Mouse (Mus musculus): ENCODE measurements around the gene Tgm6. TPM values are rescaled to one million over a fixed set of nuclear protein-coding genes. Genes with fewer than 3 reads are reported as not detected.

Tgm6 gene
- total RNA-seq (2014; rRNA removed; ENCODE audit: low replicate concordance) (not detected in 2 replicates), polyA plus RNA-seq (2015; fragmentation: Nextera tagmentation; extraction: Ambion mirVana) (not detected in 2 replicates)

GRCm38 (mm10) chr2:130112116-130112515 lies at the start of gene Tgm6:
Gene Tgm6 (plus strand): TSS chr2:130112416.
- TF ChIP-seq CTCF (IDR thresholded peaks at IDR 0.05; ENCODE audit: low read depth) (no peak), EP300 (IDR thresholded peaks at IDR 0.05; ENCODE audit: low read depth) (no peak)
- no peaks in the 10 kb centered on the region for H3K9me3 ChIP-seq (replicated peaks; ENCODE audit: control insufficient read depth, low read length)
- H3K27me3 ChIP-seq (ENCODE audit: control insufficient read depth, insufficient read depth, low read length): no peaks in the 10 kb centered on the region
- peaks cover 22% of the 10 kb centered on the region for H3K4me1 ChIP-seq (ENCODE audit: control insufficient read depth, insufficient read depth)
- 48% methylated on average over 4 of the region's 4 CpGs for WGBS
- H3K36me3 ChIP-seq (replicated peaks; ENCODE audit: control insufficient read depth, insufficient read depth, low read length): no peaks in the 10 kb centered on the region
- H3K4me2 ChIP-seq (ENCODE audit: low read depth, low read length): no peak within 1 kb of the TSS
- no peak for ATAC-seq (ENCODE audit: insufficient read depth, low read depth)
- no peak within 1 kb of the TSS for H3K9ac ChIP-seq (replicated peaks; ENCODE audit: low read depth, low read length)
- peak within 1 kb of the TSS; percentile 38 for H3K27ac ChIP-seq (ENCODE audit: low read depth)
- H3K4me3 ChIP-seq (ENCODE audit: low read depth, low read length): no peak within 1 kb of the TSS
- DNase-seq (ENCODE audit: low spot score): no peak

DNA sequence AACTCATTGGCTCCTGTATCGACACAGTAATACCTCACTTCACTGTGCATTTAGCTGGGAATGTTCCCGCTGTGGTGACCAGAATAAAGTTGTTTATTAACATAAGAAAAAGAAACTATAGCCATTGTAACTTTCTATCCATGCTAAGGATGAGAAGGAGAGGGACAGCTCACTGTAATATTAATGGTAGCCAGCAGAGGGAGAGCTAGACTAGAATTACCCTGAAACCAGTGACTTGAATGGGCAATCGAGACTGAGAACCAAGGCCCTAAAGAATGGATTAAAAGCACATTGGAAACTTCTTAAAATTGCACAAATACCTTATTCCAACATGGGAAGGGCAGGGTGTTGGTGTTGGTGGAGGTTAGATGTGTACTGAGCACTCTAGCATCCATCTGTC lies 44.0 kb upstream of the Tgm6 start:
- H3K27ac ChIP-seq (ENCODE audit: low read depth): no peak overlapping the region
- TF ChIP-seq EP300 (IDR thresholded peaks at IDR 0.05; ENCODE audit: low read depth) (no peak), CTCF (IDR thresholded peaks at IDR 0.05; ENCODE audit: low read depth) (peak; percentile 72)
- H3K4me2 ChIP-seq (ENCODE audit: low read depth, low read length): no peak overlapping the region
- WGBS: 16% methylated on average over 3 of the region's 3 CpGs
- peak; percentile 50 for DNase-seq (ENCODE audit: low spot score)
- H3K9ac ChIP-seq (replicated peaks; ENCODE audit: low read depth, low read length): no peak overlapping the region
- no peaks in the 10 kb centered on the region for H3K9me3 ChIP-seq (replicated peaks; ENCODE audit: control insufficient read depth, low read length)
- no peaks in the 10 kb centered on the region for H3K36me3 ChIP-seq (replicated peaks; ENCODE audit: control insufficient read depth, insufficient read depth, low read length)
- no peaks in the 10 kb centered on the region for H3K4me1 ChIP-seq (ENCODE audit: control insufficient read depth, insufficient read depth)
- no peaks in the 10 kb centered on the region for H3K27me3 ChIP-seq (ENCODE audit: control insufficient read depth, insufficient read depth, low read length)
- ATAC-seq (ENCODE audit: insufficient read depth, low read depth): no peak
- H3K4me3 ChIP-seq (ENCODE audit: low read depth, low read length): no peak overlapping the region

DNA sequence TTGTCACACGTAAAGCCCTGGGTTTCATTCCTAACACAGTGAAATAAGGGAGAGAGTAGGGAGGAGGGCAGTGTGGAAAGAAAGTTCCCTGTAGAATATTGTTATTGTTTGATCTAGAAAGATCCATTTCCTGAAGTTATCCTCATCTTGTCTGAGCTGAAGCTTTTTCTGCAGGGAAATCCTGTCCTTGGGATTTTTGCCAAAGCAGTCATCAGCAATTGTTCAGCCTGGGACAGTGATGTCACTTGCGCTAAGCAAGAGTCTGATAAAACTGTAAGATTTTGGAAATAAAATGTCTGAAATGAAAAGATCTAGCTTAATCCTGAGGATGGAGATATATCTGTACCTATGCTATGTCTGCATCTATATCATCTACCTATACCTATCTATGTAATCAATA lies 41.8 kb upstream of the Tgm6 start:
- no peaks in the 10 kb centered on the region for H3K27me3 ChIP-seq (ENCODE audit: control insufficient read depth, insufficient read depth, low read length)
- H3K9ac ChIP-seq (replicated peaks; ENCODE audit: low read depth, low read length): no peak overlapping the region
- no peaks in the 10 kb centered on the region for H3K4me1 ChIP-seq (ENCODE audit: control insufficient read depth, insufficient read depth)
- H3K9me3 ChIP-seq (replicated peaks; ENCODE audit: control insufficient read depth, low read length): no peaks in the 10 kb centered on the region
- TF ChIP-seq EP300 (IDR thresholded peaks at IDR 0.05; ENCODE audit: low read depth) (no peak), CTCF (IDR thresholded peaks at IDR 0.05; ENCODE audit: low read depth) (no peak)
- no peak overlapping the region for H3K4me2 ChIP-seq (ENCODE audit: low read depth, low read length)
- H3K27ac ChIP-seq (ENCODE audit: low read depth): no peak overlapping the region
- DNase-seq (ENCODE audit: low spot score) (no peak), ATAC-seq (ENCODE audit: insufficient read depth, low read depth) (no peak)
- no peaks in the 10 kb centered on the region for H3K36me3 ChIP-seq (replicated peaks; ENCODE audit: control insufficient read depth, insufficient read depth, low read length)
- 57% methylated on average over 2 of the region's 2 CpGs for WGBS
- no peak overlapping the region for H3K4me3 ChIP-seq (ENCODE audit: low read depth, low read length)

DNA sequence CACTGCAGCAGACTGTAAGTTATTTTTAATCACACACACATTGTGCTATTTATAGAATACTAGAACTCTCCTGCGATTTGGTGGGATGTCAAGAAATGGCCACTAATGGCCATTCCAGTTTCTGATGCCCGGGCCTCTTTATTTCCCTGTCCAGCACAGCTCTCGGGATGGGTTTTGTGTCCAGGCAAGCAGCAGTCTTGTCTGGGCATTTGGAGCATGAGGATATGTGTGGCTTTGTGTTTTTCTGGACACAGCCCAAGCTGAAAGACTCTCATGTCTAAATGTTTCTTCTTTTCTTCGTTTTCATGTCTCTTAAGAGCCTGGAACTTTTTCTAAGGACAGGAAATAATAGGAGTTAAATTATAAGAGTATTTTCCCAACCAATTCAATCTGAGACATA lies 588 bp downstream of the Tgm6 start:
- H3K27me3 ChIP-seq (ENCODE audit: control insufficient read depth, insufficient read depth, low read length): no peaks in the 10 kb centered on the region
- no peaks in the 10 kb centered on the region for H3K9me3 ChIP-seq (replicated peaks; ENCODE audit: control insufficient read depth, low read length)
- H3K4me1 ChIP-seq (ENCODE audit: control insufficient read depth, insufficient read depth): peaks cover 22% of the 10 kb centered on the region
- 34% methylated on average over 4 of the region's 4 CpGs for WGBS
- H3K36me3 ChIP-seq (replicated peaks; ENCODE audit: control insufficient read depth, insufficient read depth, low read length): no peaks in the 10 kb centered on the region
- no peak for ATAC-seq (ENCODE audit: insufficient read depth, low read depth)
- no peak overlapping the region for H3K4me3 ChIP-seq (ENCODE audit: low read depth, low read length)
- peak; percentile 44 for DNase-seq (ENCODE audit: low spot score)
- H3K4me2 ChIP-seq (ENCODE audit: low read depth, low read length): no peak overlapping the region
- H3K9ac ChIP-seq (replicated peaks; ENCODE audit: low read depth, low read length): no peak overlapping the region
- TF ChIP-seq EP300 (IDR thresholded peaks at IDR 0.05; ENCODE audit: low read depth) (no peak), CTCF (IDR thresholded peaks at IDR 0.05; ENCODE audit: low read depth) (no peak)
- peak overlapping the region; percentile 38; the same call in 1 of the 2 replicates for H3K27ac ChIP-seq (ENCODE audit: low read depth)

- no peak for DNase-seq (ENCODE audit: low spot score)
- Histone ChIP-seq H3K9me3 (replicated peaks; ENCODE audit: control insufficient read depth, low read length) (no peaks in the 10 kb centered on the region), H3K27ac (ENCODE audit: low read depth) (no peak overlapping the region), H3K9ac (replicated peaks; ENCODE audit: low read depth, low read length) (no peak overlapping the region), H3K4me1 (ENCODE audit: control insufficient read depth, insufficient read depth) (peaks cover 22% of the 10 kb centered on the region), H3K4me3 (ENCODE audit: low read depth, low read length) (no peak overlapping the region), H3K4me2 (ENCODE audit: low read depth, low read length) (no peak overlapping the region), H3K27me3 (ENCODE audit: control insufficient read depth, insufficient read depth, low read length) (no peaks in the 10 kb centered on the region), H3K36me3 (replicated peaks; ENCODE audit: control insufficient read depth, insufficient read depth, low read length) (no peaks in the 10 kb centered on the region)
- 35% methylated on average over 3 of the region's 3 CpGs for WGBS
- TF ChIP-seq CTCF (IDR thresholded peaks at IDR 0.05; ENCODE audit: low read depth) (no peak), EP300 (IDR thresholded peaks at IDR 0.05; ENCODE audit: low read depth) (no peak)
- no peak for ATAC-seq (ENCODE audit: insufficient read depth, low read depth)
Measured at GRCm38 (mm10) chr2:130113379-130113778, 1.2 kb downstream of the Tgm6 start.

DNA sequence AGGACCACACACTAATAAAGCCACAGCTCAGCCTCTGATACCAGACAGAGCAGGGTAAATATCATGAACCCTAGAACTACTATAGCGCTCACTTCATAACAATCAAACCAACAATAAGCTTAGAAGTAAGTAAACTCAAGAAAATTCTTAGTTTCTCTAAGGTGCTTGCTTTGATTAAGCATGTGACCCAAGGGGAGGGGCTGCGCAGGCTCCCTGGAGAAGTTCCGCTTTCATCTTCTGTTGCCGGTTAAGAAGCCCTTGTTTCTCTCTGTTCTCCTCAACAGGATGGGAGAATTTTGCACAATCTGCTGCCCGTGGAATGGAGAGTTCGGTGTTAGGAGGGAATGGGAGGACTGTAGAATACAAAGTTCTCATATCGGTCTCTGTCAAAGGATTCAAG lies 6.4 kb downstream of the Tgm6 start:
- no peak overlapping the region for H3K4me2 ChIP-seq (ENCODE audit: low read depth, low read length)
- DNase-seq (ENCODE audit: low spot score) (no peak), ATAC-seq (ENCODE audit: insufficient read depth, low read depth) (no peak)
- TF ChIP-seq CTCF (IDR thresholded peaks at IDR 0.05; ENCODE audit: low read depth) (no peak), EP300 (IDR thresholded peaks at IDR 0.05; ENCODE audit: low read depth) (no peak)
- H3K4me3 ChIP-seq (ENCODE audit: low read depth, low read length): no peak overlapping the region
- H3K27ac ChIP-seq (ENCODE audit: low read depth): no peak overlapping the region
- no peaks in the 10 kb centered on the region for H3K27me3 ChIP-seq (ENCODE audit: control insufficient read depth, insufficient read depth, low read length)
- no peaks in the 10 kb centered on the region for H3K9me3 ChIP-seq (replicated peaks; ENCODE audit: control insufficient read depth, low read length)
- no peak overlapping the region for H3K9ac ChIP-seq (replicated peaks; ENCODE audit: low read depth, low read length)
- H3K36me3 ChIP-seq (replicated peaks; ENCODE audit: control insufficient read depth, insufficient read depth, low read length): no peaks in the 10 kb centered on the region
- WGBS: 75% methylated on average over 7 of the region's 7 CpGs
- peaks cover 6% of the 10 kb centered on the region; the same call in 1 of the 2 replicates for H3K4me1 ChIP-seq (ENCODE audit: control insufficient read depth, insufficient read depth)

Measured in heart, postnatal 0 days (tissue).